Mouse (Mus musculus): ENCODE measurements around the gene Gns.

Gns gene

GRCm38 (mm10) chr10:121364306-121364705 lies 584 bp upstream of the Gns start:
- in situ Hi-C loops (cut with MboI; ENCODE audit: low sequenced_read_pairs), result no loop called here

- in situ Hi-C loops (cut with MboI; ENCODE audit: low sequenced_read_pairs), result no loop called here
Observed at GRCm38 (mm10) chr10:121365781-121366272, 937 bp downstream of the Gns start.

GRCm38 (mm10) chr10:121367271-121367670 lies 2.4 kb downstream of the Gns start:
- in situ Hi-C loops (cut with MboI; ENCODE audit: low sequenced_read_pairs), result no loop called here

- in situ Hi-C loops (cut with MboI; ENCODE audit: low sequenced_read_pairs), result no loop called here
Observed at GRCm38 (mm10) chr10:121367780-121368179, 2.9 kb downstream of the Gns start.

GRCm38 (mm10) chr10:121368783-121369465 lies 4.0 kb downstream of the Gns start:
- in situ Hi-C loops (cut with MboI; ENCODE audit: low sequenced_read_pairs), result no loop called here

GRCm38 (mm10) chr10:121370777-121371176 lies 5.9 kb downstream of the Gns start:
- in situ Hi-C loops (cut with MboI; ENCODE audit: low sequenced_read_pairs), result no loop called here

- in situ Hi-C loops (cut with MboI; ENCODE audit: low sequenced_read_pairs), result no loop called here
Observed at GRCm38 (mm10) chr10:121374013-121374412, 9.1 kb downstream of the Gns start.

- in situ Hi-C loops (cut with MboI; ENCODE audit: low sequenced_read_pairs), result no loop called here
Observed at GRCm38 (mm10) chr10:121374693-121375620, 10.1 kb downstream of the Gns start.

GRCm38 (mm10) chr10:121375649-121376493 lies 11.0 kb downstream of the Gns start:
- in situ Hi-C loops (cut with MboI; ENCODE audit: low sequenced_read_pairs), result no loop called here

- in situ Hi-C loops (cut with MboI; ENCODE audit: low sequenced_read_pairs), result no loop called here
Observed at GRCm38 (mm10) chr10:121376530-121377271, 11.8 kb downstream of the Gns start.

- in situ Hi-C loops (cut with MboI; ENCODE audit: low sequenced_read_pairs), result no loop called here
Observed at GRCm38 (mm10) chr10:121379387-121379786, 14.5 kb downstream of the Gns start.

- in situ Hi-C loops (cut with MboI; ENCODE audit: low sequenced_read_pairs), result no loop called here
Observed at GRCm38 (mm10) chr10:121381280-121381679, 16.4 kb downstream of the Gns start.

GRCm38 (mm10) chr10:121384710-121385109 lies 19.8 kb downstream of the Gns start:
- in situ Hi-C loops (cut with MboI; ENCODE audit: low sequenced_read_pairs), result no loop called here

- in situ Hi-C loops (cut with MboI; ENCODE audit: low sequenced_read_pairs), result no loop called here
Observed at GRCm38 (mm10) chr10:121385695-121386094, 20.8 kb downstream of the Gns start.

- in situ Hi-C loops (cut with MboI; ENCODE audit: low sequenced_read_pairs), result no loop called here
Observed at GRCm38 (mm10) chr10:121386347-121386746, 21.5 kb downstream of the Gns start.

GRCm38 (mm10) chr10:121390602-121391001 lies 25.7 kb downstream of the Gns start:
- in situ Hi-C loops (cut with MboI; ENCODE audit: low sequenced_read_pairs), result no loop called here

GRCm38 (mm10) chr10:121391901-121392300 lies 27.0 kb downstream of the Gns start:
- in situ Hi-C loops (cut with MboI; ENCODE audit: low sequenced_read_pairs), result no loop called here

- in situ Hi-C loops (cut with MboI; ENCODE audit: low sequenced_read_pairs), result no loop called here
Observed at GRCm38 (mm10) chr10:121394270-121394669, 29.4 kb downstream of the Gns start.

GRCm38 (mm10) chr10:121394789-121395325 lies 30.0 kb downstream of the Gns start:
- in situ Hi-C loops (cut with MboI; ENCODE audit: low sequenced_read_pairs), result no loop called here

All from CH12F3 (cell line).